Mouse (Mus musculus): ENCODE data around the gene Gal3st3.

- TF ChIP-seq GATA1 (IDR thresholded peaks at IDR 0.05; ENCODE audit: low read length) = no peak
- no peak for TF ChIP-seq TAL1 (IDR thresholded peaks at IDR 0.05; ENCODE audit: low read length)
Observed at GRCm38 (mm10) chr19:5276531-5276930, 21.6 kb upstream of the Gal3st3 start.
